Mouse (Mus musculus): ENCODE results near the gene Slc9a9.

- TF ChIP-seq POLR2A (IDR thresholded peaks at IDR 0.05; ENCODE audit: borderline replicate concordance, insufficient read depth, low read length) (no peak), CTCF (IDR thresholded peaks at IDR 0.05; ENCODE audit: borderline replicate concordance, insufficient read depth, low read depth, low read length) (no peak)
Measured at GRCm38 (mm10) chr9:94993575-94993974, 323.9 kb downstream of the Slc9a9 start.

All from cerebellum, adult 2 months (tissue).